Mouse (Mus musculus): ENCODE results near the gene Esp18. TPM values are rescaled to one million over a fixed set of nuclear protein-coding genes. Genes with fewer than 3 reads are reported as not detected.

Gene Esp18
- not detected in 2 replicates for polyA plus RNA-seq (2015; fragmentation: Nextera tagmentation; extraction: Ambion mirVana)

DNA sequence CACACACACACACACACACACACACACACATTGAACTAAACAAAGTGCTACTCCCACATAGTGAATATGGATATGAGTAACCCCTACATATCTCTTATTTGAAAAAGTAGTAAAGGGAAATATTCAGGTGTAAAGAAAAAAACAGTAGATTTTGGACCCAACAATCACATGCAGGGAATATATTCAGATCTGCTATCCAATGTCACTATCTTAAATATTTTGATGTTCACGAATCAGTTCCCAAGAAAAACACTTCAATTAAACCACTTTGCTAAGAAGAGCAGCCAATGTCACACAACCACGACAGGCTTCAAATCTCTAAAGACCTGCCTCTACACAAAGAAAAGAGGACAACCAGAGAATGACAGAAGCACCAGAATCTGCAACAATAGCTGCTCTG lies at the start of gene Esp18:
Gene Esp18, plus strand, starts transcription at position 301 of the 400 bp plus-strand sequence.

Small RNA genes lying within 50 kb of the gene (microRNA-seq; reads per million reads assigned to microRNA genes)
- not detected for gene Gm26429

Other genes starting within 250 kb of the Esp18 start
- not detected in 2 replicates for gene Esp16, start 129.8 kb downstream of the Esp18 start, polyA plus RNA-seq (2015; fragmentation: Nextera tagmentation; extraction: Ambion mirVana)
- not detected in 2 replicates for gene Esp15, start 234.6 kb downstream of the Esp18 start, polyA plus RNA-seq (2015; fragmentation: Nextera tagmentation; extraction: Ambion mirVana)